Mouse (Mus musculus) gastrocnemius, adult 8-10 months (tissue): Measurements from ENCODE around the gene Ino80. TPM values are rescaled to one million over a fixed set of nuclear protein-coding genes. Genes with fewer than 3 reads are reported as not detected.
"Not testable (repeated sequence)": the region's sequence is repeated elsewhere in the genome, so short reads cannot be mapped to it uniquely, and the experiment has no call there.

Experiments
- DNase-seq, 2 experiments: peaks; one replicate each; pipeline ENCODE4 v3.0.0; 2022; ENCODE audit warnings: low spot score in 2 of 2
- total RNA-seq, 4 experiments: library from RNA; stranded (reverse); gene quantifications; 2 replicates each; pipeline ENCODE4 v1.2.4; 2022

Gene Ino80
- total RNA-seq: 10 to 100 TPM; 11.8 to 15.7 (median 12.6) TPM

DNA sequence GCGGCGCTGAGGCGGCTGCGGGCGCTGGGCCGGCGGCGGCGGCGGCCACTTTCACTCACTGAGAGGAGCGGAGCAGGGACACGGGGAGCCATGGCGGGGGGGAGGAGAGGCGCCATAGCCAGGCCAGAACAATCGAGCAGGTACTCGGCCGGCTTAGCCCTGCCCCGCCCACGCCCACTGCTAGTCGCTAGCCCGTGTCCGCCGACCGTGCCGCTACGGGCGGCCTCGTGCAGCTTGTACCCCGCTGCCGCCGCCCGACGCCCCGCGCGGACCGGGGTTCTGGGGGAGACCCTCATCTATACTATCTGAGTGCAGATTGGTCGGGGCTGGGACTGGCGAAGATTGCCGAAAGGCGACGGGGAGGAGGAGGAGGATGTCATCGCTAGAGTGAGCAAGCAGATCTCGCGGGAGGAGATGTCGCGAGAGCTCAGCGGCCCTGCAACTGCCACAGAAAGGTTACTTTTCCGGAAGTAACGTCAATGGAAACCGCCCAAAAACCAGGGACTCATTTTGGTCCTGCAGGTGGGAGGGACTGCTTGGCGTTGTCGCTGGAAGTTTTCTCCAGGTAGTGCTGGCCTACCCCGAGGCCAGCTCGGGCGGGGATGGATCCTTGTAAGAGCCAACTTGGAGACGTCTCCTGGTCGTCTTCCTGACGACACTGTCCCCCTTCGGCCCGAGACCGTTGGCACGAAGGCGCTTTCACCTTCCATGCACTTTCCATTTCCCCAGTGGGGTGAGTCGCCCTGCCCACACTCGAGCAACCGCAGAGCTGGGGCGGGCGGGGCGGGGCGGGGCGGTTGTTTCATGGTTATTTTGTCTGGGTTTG is at the start of gene Ino80:
Gene Ino80 (minus strand): TSS at position 117 of the 826 bp plus-strand sequence.
- peak; percentile 98 for DNase-seq

DNA sequence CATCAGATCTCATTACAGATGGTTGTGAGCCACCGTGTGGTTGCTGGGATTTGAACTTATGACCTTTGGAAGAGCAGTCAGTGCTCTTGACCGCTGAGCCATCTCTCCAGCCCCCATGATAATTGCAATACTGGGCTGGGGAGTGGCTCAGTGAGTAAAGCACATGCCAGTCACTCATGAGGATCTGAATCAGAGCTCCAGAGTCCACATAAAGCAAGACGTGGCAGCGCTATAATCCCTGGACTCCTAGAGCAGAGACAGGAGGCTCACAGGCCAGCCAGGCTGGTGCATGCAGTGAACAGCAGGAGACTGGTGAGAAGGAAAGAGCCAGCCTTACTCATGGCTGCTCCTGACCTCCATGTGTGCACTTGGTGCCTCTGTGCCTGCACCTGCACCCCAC is 47.9 kb upstream of the Ino80 start:
- DNase-seq: no peak

DNA sequence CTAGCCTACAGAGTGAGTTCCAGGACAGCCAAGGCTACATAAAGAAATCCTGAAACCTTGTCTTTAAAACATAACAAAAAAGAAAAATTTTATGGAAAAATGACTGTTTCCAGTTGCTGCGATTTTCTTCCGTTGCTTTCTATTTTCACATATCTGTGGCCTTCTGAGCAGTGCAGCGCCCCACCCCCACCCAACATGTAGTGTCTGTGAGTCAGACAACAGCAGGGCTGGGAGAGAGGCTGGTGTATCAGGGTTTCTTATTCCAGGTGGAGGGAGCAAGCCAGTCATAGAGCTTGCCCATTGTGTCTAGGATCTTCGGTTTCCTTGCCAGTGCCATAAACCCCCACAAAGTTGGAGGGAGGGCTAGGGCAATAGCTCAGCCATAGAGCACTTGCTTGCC is 46.3 kb upstream of the Ino80 start:
- DNase-seq: no peak

DNA sequence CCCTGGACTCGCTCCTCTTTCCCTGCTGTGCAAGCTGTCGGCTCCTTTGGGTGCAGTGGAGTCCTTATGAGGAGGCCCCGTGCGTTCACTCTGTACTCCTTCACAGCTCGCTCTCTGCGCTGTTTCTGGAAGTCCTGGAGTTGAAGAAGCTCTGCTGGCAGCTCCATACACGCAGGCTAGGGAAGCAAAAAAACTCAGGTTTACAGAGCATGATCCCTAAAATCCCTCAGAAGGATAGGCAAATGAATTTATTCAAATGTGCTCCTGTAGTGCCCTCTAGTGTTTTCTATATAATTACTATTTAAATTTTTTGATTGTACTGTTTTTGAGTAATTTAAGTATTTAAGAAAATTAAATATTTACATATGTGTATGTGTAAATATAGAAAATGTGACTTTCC is 43.1 kb upstream of the Ino80 start:
- DNase-seq: no peak

DNA sequence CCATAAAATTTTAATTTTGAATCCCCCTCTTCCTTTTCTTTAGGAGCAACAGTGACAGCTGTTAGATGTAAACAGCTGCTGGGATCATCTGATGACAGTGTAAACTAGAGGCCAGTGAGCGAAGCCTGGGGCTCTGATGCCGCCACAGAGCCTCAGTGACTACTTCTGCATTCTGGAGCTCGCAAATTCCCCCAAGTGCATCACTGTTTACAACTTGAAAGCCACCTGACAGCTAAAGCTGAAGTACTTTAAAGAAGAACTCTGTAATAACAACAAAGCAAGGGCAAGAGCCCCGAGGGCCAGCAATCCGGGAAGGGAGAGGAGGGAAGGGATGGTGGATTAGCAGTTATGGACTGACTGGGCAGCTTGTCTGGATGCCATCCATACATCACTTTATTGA is 39.3 kb upstream of the Ino80 start:
- DNase-seq: no peak

DNA sequence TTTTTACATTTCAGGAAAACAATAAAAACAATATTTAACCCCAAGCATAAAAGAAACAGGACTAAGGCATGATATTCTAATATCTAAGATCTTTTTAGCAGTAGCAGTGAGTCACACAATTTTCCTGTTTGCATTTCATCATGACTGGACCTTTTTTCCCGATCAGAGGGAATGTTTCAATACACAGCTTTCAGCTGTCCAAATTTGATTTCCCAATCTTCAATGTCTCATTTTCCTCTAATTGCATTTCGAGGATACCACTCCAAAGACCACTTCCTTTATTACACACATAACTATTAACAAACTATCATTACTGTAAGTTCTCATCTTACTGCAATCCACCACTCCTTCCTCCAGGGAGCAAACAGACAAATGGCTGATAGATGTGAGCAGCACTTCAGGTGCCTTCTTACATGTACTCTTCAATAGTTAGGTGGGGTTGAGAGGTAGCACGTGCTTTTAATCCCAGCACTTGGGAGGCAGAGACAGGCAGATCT is 36.6 kb upstream of the Ino80 start:
- no peak for DNase-seq

DNA sequence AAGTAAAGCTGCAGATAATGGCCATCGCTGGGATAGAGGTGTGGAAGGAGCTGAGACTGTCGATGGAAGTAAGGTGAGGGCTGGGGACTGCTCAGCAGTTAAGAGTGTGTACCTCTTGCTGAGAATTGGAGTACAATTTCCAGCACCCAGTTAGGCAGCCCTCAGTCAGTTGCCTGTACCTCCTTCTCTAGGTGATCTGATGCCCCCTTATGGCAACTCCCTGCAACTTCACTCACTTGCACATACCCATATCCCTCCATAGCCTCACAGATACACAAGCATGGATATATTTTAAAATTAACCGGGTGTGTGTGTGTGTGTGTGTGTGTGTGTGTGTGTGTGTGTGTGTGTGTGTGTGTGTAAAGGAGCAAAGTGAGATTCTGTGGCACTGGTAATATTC is 34.8 kb upstream of the Ino80 start:
- DNase-seq: no peak

DNA sequence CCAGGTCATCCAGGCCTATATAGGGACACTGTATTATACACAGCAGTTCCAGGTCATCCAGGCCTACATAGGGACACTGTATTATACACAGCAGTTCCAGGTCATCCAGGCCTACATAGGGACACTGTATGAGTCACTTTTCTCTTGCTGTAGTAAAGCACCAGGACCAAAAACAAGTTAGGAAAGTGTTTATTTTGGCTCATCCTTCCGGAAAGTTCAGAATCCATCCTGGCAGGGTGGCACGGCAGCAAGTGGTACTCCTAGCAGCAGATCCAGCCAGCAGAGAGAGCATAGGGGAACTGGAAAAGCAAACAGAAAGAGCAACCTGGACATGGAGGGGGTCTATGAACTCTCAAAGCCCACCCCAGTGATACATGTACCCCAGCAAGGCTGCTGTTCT is 33.4 kb upstream of the Ino80 start:
- DNase-seq: no peak

DNA sequence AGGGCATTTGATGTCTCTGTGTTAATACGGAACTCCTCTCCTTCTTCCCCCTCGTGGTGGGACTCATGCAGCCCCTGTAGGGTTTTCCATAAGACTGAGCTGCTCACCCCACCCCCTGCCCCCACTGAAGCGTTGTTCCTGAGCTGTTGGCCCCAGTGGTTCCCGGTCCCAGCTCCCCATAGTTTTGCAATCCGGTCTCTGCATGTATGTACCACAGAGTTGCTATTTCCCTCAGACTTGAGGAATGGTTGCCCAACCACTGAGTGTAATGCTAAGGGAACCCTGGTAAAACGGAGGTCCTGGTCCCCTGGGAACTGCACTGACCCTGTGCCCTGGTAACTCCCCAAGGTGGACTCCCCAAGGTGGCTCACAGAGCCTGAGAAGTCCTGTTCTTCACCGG is 31.0 kb upstream of the Ino80 start:
- not testable (repeated sequence) for DNase-seq

DNA sequence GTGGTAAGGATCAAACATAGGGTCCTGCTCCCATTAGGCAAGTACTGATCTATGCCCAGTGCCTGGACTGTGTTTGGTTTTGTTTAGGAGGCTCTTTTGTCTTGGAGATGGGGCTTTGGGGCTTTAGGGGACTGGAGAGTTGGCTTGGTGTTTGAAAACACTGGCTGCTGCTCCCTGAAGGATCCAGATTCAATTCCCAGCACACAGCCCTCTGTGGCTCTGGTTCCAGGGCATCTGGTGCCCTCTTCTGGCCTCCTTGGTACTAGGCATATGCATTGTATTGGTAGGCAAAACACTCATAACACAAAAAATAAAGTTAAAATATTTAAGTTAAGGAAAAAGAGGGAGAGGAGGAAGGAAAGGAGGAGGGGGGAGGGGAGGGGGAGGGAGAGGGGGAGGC is 29.6 kb upstream of the Ino80 start:
- DNase-seq: no peak

DNA sequence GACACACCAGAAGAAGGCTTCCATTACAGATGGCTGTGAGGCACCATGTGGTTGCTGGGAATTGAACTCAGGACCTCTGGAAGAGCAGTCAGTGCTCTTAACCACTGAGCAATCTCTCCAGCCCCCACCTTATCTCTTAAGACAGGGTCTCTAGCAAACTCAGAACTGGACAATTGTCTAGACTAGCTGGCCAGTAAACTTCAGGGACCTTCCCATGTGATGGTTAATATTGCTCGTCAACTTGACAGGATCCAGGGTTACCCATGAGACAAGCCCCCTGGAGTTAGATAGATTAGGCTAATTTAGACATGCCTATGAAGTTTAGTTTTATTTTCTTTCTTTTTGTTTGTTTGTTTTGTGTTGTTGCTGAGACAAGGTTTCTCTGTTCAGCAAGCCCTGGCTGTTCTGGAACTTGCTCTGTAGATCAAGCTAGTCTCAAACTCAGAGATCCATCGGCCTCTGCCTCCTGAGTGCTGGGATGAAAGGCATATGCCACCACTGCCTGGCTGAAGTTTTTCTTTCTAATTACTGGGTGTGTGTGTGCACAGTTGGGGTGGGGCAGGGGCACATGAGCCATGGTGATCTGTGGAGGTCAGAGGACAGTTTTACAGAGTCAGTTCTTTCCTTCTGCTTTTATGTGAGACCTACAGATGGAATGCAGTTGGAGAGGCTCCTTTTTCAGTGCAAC is 23.6 kb upstream of the Ino80 start:
- no peak for DNase-seq

DNA sequence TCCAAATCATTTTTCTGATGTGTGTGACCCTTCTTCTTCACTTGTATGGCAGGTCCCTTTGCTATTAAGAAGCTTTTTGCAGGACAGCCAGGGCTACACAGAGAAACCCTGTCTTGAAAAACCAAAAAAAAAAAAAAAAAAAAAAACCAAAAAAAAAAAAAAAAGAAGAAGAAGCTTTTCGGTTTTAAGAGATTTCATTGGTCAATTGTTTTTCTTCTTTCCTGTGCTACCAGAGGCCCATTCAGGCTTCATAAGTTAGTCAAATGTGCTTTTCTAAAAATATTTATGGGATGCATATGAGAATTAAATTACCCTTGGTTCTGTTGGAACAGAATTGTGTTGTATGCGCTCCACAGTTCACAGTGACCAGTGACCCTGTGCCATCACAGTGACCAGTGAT is 21.4 kb upstream of the Ino80 start:
- DNase-seq: no peak

DNA sequence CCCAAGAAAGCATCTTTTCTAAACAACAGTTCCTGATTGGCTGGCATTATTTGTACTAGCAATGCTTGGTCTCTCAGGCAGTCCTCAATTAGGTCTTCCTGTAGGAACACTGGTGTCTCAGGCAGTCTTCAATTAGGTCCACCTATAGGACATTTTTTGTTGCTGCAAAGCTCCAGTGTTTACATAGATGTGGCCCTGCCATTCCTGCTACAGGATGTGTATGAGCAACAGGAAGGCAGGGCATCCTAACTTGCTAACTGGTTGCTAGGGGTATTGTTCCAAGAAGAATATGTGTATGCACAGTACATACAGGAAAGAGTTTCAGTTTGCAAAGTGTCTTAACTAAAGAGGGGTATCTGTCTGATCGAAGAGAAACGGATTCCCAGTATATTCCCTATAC is 18.6 kb upstream of the Ino80 start:
- DNase-seq: no peak

DNA sequence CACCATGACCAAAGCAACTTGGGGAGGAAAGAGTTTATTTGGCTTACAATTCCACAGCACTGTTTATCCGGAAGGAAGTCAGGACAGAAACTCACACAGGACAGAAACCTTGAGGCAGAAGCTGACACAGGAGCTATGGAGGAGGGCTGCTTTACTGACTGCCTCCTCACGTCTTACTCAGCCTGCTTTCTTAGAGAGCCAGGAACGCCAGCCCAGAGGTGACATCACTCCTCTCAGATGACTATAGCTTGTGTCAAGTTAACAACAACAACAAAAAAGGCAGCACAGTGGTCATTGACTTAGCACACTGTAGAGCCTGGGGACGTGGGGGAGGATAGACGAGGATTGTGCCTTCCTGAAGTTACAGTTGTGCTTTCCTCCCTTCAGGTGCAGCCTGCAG is 14.5 kb upstream of the Ino80 start:
- no peak for DNase-seq

DNA sequence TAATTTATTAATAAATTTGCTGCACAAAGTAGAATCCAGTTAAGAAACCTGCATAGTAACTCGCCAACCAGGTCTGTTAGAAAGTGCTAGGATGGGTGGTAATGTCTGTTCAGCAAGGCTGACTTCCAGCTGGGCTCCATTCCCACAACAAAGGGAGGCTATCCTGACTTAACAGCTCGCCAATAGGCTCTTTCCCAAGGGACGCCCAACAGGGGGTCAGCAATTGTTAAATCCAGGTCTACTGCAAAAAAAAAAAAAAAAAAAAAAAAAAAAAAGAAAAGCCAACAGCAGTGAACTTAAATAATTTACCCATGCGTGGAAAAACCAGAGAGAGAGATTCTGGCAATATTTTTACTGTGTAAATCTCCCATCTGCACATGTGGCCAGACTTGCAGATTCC is 9.0 kb upstream of the Ino80 start:
- DNase-seq: no peak

DNA sequence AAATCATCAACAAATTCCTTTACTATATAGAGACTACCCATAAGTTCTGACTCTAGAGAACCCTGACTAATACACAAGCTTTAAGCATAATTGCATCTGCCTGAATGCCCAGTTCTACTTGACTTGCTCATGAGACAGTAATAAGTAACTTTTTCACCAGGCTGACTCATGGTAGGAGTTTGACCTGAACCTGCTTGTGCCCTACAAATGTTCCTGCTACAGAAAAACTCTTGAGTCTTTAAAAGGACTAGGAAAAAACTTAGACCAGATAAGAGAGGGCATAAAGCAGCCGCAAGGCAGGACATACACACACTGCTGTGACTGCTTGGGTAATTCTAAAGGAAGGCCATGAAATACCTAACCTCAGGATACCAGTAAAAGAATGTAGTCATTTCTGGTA is 4.8 kb upstream of the Ino80 start:
- no peak for DNase-seq

DNA sequence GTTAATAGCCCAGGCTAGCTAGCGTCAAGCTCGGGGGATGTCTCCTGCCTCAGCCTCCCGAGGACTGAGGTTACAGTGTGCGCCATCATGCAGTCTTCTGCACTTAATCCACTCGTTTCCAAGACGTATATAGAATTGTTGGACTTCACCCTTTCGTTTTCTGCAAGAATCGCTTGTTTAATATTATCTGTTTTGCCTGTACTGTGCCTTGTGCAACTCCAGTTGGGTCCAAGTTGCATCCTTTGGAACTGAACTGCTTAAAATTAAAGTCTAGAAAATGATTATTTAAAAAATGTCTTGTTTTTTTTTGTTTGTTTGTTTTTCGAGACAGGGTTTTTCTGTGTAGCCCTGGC is 886 bp upstream of the Ino80 start:
- DNase-seq: no peak

DNA sequence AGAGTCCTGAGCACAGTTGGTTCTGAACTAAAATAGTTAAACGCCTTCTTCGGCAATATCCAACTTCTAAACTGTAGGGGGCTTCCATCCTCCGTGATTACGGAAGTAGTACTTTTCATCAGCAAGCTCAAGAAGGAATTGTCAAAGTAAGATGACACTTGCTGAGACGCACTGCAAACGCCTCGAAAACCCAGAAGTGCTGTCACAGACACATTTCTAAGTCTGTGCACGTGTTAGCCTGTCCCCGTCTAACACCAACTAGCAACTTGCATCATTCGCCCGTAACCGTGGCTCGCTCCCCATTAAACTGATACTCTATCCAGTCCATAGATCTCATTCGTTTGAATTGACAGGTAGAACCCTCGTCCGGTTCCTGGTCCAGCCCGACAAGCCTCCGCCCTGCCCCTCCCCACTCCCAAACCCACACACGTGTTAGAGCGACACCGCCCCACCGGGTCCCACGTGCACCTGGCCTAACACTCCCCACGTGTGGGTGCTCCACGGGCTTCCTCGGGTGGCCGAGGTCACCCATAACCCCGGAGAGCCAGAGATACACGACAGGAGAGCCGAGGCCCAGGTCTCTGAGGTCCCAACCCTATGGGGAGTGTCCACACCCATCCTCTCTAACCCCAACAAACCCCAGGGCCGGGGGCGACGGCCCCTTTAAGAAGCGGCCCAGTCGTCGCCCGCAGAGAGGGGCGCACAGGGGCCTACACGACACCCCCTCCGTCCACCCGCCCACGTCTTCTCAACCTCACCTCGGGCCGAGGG is 681 bp downstream of the Ino80 start:
- peak; percentile 67 to 74 for DNase-seq

DNA sequence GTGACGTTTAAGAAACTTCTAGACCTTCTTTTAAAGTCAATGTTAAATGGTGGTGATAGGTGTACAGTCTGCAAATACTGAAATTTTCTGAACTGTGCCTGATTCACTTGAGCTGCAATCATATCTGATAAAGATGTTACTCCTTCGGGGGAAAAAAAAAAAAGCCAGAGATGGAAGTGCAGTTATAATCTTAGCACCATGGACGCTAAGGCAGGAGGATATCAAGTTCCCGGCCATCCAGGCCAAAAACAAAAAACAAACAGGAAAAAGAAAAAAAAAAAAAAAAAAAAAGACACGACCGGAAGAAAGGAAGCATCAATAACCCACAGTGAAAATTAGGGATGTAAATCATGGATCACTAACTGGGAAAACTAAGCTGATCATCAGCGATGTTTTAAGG is 1.3 kb downstream of the Ino80 start:
- DNase-seq: no peak

DNA sequence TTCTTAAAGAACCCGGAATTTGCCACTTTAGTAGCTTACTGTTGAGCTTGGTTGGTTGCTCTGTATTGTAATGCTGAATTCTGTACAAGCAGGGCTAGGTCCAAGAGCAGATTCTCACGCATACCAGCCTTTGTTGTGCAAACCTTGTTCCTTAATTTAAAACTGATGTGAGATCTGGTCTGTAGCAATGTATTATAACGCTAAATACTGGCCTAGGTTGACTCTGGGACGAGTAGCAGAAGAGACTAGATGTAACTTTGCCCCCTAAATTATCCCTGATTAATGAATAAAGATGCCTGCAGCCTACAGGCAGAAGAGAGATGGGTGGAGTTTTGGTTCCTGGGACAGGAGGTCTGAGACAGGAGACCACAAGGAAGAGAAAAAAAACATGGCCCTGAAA is 13.5 kb downstream of the Ino80 start:
- no peak for DNase-seq

DNA sequence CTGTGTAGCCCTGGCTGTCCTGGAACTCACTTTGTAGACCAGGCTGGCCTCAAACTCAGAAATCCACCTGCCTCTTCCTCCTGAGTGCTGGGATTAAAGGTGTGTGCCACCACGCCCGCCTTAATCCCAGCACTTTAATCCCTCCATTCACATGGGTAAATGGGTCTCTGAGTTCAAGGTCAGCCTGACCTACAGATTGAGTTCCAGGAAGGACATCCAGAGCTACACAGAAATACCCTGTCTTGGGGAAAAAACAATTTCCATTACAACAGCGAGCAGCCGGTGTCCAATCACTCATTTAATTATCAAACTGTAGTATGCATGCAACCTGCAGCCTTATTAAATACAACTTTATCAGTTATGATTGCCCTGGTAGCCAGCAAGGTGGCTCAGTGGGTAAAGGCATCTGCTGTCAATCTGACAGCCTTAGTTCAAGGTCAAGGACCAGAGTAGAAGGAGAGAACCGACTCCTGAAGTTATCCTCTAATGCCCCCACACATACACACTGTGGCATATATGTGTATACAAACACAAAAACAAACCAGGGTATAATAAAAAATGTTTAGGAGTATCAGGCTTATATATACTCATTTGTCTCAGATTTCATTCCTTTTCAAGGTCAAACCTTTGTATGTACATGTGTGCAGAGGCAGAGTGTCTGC is 14.2 kb downstream of the Ino80 start:
- no peak for DNase-seq

DNA sequence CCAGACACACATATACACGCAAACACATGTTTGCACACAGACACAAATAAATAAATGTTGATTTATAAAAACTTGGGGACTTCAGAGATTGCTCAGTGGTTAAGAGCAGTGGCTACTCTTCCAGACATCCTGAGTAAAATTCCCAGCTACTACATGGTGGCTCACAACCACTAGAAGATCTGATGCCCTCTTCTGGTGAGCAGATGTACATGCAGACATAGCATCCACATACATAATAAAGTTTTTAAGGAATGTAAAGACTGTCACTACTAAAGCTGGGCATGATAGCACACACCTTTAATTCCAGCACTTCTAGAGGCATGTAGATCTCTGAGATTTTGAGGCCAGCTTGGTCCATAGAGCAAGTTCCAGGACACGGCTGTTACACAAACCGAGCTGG is 16.5 kb downstream of the Ino80 start:
- DNase-seq: no peak
